Mouse (Mus musculus): ENCODE data around the gene Nxpe3. TPM values are rescaled to one million over a fixed set of nuclear protein-coding genes. Genes with fewer than 3 reads are reported as not detected.

Gene Nxpe3
- polyA plus RNA-seq, 1 experiment from 2014 or later, result 0.77 TPM

- Histone ChIP-seq H3K4me1 (replicated peaks) (no peaks in the 10 kb centered on the region), H3K27me3 (ENCODE audit: insufficient read depth, poor library complexity, severe bottlenecking) (no peaks in the 10 kb centered on the region), H3K4me3 (no peak overlapping the region), H3K27ac (no peak overlapping the region), H3K36me3 (peaks cover 55% of the 10 kb centered on the region), H3K9me3 (no peaks in the 10 kb centered on the region)
- 92% methylated on average over 14 of the region's 14 CpGs for WGBS
- no peak for DNase-seq (ENCODE audit: low spot score)
Measured at GRCm38 (mm10) chr16:55901839-55902756, 7.0 kb upstream of the Nxpe3 start.

- peaks cover 8% of the 10 kb centered on the region; the same call in 1 of the 2 replicates for H3K27me3 ChIP-seq (ENCODE audit: insufficient read depth, poor library complexity, severe bottlenecking)
- H3K4me1 ChIP-seq (replicated peaks), result peaks cover 20% of the 10 kb centered on the region
- no peak overlapping the region for H3K27ac ChIP-seq
- WGBS, result 92% methylated on average over 9 of the region's 9 CpGs
- no peaks in the 10 kb centered on the region for H3K9me3 ChIP-seq
- DNase-seq (ENCODE audit: low spot score), result no peak
- H3K4me3 ChIP-seq, result no peak overlapping the region
- H3K36me3 ChIP-seq, result peaks cover 19% of the 10 kb centered on the region
Measured at GRCm38 (mm10) chr16:55898385-55899002, 3.4 kb upstream of the Nxpe3 start.

GRCm38 (mm10) chr16:55895651-55896095 lies 588 bp upstream of the Nxpe3 start:
- no peaks in the 10 kb centered on the region for H3K9me3 ChIP-seq
- H3K4me1 ChIP-seq (replicated peaks), result peaks cover 20% of the 10 kb centered on the region
- H3K36me3 ChIP-seq, result peaks cover 4% of the 10 kb centered on the region; the same call in 1 of the 2 replicates
- H3K4me3 ChIP-seq, result peak overlapping the region; percentile 84
- peak overlapping the region; percentile 91 for H3K27ac ChIP-seq
- WGBS, result 4% methylated on average over 9 of the region's 9 CpGs
- H3K27me3 ChIP-seq (ENCODE audit: insufficient read depth, poor library complexity, severe bottlenecking), result peaks cover 8% of the 10 kb centered on the region; the same call in 1 of the 2 replicates
- DNase-seq (ENCODE audit: low spot score), result no peak

- H3K4me3 ChIP-seq, result peak overlapping the region; percentile 84
- peaks cover 8% of the 10 kb centered on the region; the same call in 1 of the 2 replicates for H3K27me3 ChIP-seq (ENCODE audit: insufficient read depth, poor library complexity, severe bottlenecking)
- H3K36me3 ChIP-seq, result peaks cover 11% of the 10 kb centered on the region
- H3K27ac ChIP-seq, result peak overlapping the region; percentile 91
- 2% methylated on average over 4 of the region's 4 CpGs for WGBS
- H3K4me1 ChIP-seq (replicated peaks), result peaks cover 20% of the 10 kb centered on the region
- H3K9me3 ChIP-seq, result no peaks in the 10 kb centered on the region
- DNase-seq (ENCODE audit: low spot score), result no peak
Measured at GRCm38 (mm10) chr16:55894536-55894892, 571 bp downstream of the Nxpe3 start.

GRCm38 (mm10) chr16:55893410-55894107 lies 1.5 kb downstream of the Nxpe3 start:
- H3K9me3 ChIP-seq, result no peaks in the 10 kb centered on the region
- DNase-seq (ENCODE audit: low spot score), result no peak
- peaks cover 20% of the 10 kb centered on the region for H3K4me1 ChIP-seq (replicated peaks)
- H3K27ac ChIP-seq, result no peak overlapping the region
- H3K27me3 ChIP-seq (ENCODE audit: insufficient read depth, poor library complexity, severe bottlenecking), result peaks cover 8% of the 10 kb centered on the region; the same call in 1 of the 2 replicates
- H3K36me3 ChIP-seq, result peaks cover 16% of the 10 kb centered on the region
- 85% methylated on average over 8 of the region's 8 CpGs for WGBS
- no peak overlapping the region for H3K4me3 ChIP-seq

GRCm38 (mm10) chr16:55892484-55892883 lies 2.6 kb downstream of the Nxpe3 start:
- no peak overlapping the region for H3K4me3 ChIP-seq
- no peaks in the 10 kb centered on the region for H3K9me3 ChIP-seq
- peaks cover 20% of the 10 kb centered on the region for H3K4me1 ChIP-seq (replicated peaks)
- H3K36me3 ChIP-seq, result peaks cover 27% of the 10 kb centered on the region
- WGBS, result 77% methylated on average over 7 of the region's 7 CpGs
- peaks cover 8% of the 10 kb centered on the region; the same call in 1 of the 2 replicates for H3K27me3 ChIP-seq (ENCODE audit: insufficient read depth, poor library complexity, severe bottlenecking)
- no peak overlapping the region for H3K27ac ChIP-seq
- no peak for DNase-seq (ENCODE audit: low spot score)

- Histone ChIP-seq H3K4me1 (replicated peaks) (peaks cover 19% of the 10 kb centered on the region), H3K36me3 (peaks cover 33% of the 10 kb centered on the region), H3K27ac (no peak overlapping the region), H3K27me3 (ENCODE audit: insufficient read depth, poor library complexity, severe bottlenecking) (peaks cover 8% of the 10 kb centered on the region; the same call in 1 of the 2 replicates), H3K4me3 (no peak overlapping the region), H3K9me3 (no peaks in the 10 kb centered on the region)
- 94% methylated on average over 7 of the region's 7 CpGs for WGBS
- DNase-seq (ENCODE audit: low spot score), result no peak
Measured at GRCm38 (mm10) chr16:55891346-55891745, 3.7 kb downstream of the Nxpe3 start.

- H3K36me3 ChIP-seq, result peaks cover 33% of the 10 kb centered on the region
- H3K9me3 ChIP-seq, result no peaks in the 10 kb centered on the region
- no peak for DNase-seq (ENCODE audit: low spot score)
- WGBS, result 90% methylated on average over 19 of the region's 19 CpGs
- H3K4me1 ChIP-seq (replicated peaks), result peaks cover 14% of the 10 kb centered on the region
- H3K27me3 ChIP-seq (ENCODE audit: insufficient read depth, poor library complexity, severe bottlenecking), result peaks cover 8% of the 10 kb centered on the region; the same call in 1 of the 2 replicates
- no peak overlapping the region for H3K27ac ChIP-seq
- H3K4me3 ChIP-seq, result no peak overlapping the region
Measured at GRCm38 (mm10) chr16:55890346-55891136, 4.5 kb downstream of the Nxpe3 start.

GRCm38 (mm10) chr16:55889451-55889850 lies 5.6 kb downstream of the Nxpe3 start:
- Histone ChIP-seq H3K27me3 (ENCODE audit: insufficient read depth, poor library complexity, severe bottlenecking) (peaks cover 6% of the 10 kb centered on the region; the same call in 1 of the 2 replicates), H3K9me3 (no peaks in the 10 kb centered on the region), H3K27ac (no peak overlapping the region), H3K36me3 (peaks cover 33% of the 10 kb centered on the region), H3K4me3 (no peak overlapping the region), H3K4me1 (replicated peaks) (peaks cover 9% of the 10 kb centered on the region)
- 92% methylated on average over 3 of the region's 3 CpGs for WGBS
- DNase-seq (ENCODE audit: low spot score), result no peak

- no peaks in the 10 kb centered on the region for H3K9me3 ChIP-seq
- peaks cover 33% of the 10 kb centered on the region for H3K36me3 ChIP-seq
- no peak overlapping the region for H3K4me3 ChIP-seq
- no peak overlapping the region for H3K27ac ChIP-seq
- WGBS, result 88% methylated on average over 3 of the region's 3 CpGs
- no peaks in the 10 kb centered on the region for H3K27me3 ChIP-seq (ENCODE audit: insufficient read depth, poor library complexity, severe bottlenecking)
- 0 out of 2 replicates have a peak, but pooled peaks cover under 1% of the 10 kb centered on the region for H3K4me1 ChIP-seq (replicated peaks)
- no peak for DNase-seq (ENCODE audit: low spot score)
Measured at GRCm38 (mm10) chr16:55888584-55888960, 6.5 kb downstream of the Nxpe3 start.

- no peak for DNase-seq (ENCODE audit: low spot score)
- no peaks in the 10 kb centered on the region for H3K9me3 ChIP-seq
- H3K27ac ChIP-seq, result no peak overlapping the region
- H3K27me3 ChIP-seq (ENCODE audit: insufficient read depth, poor library complexity, severe bottlenecking), result no peaks in the 10 kb centered on the region
- H3K4me3 ChIP-seq, result no peak overlapping the region
- H3K4me1 ChIP-seq (replicated peaks), result no peaks in the 10 kb centered on the region
- WGBS, result 65% methylated on average over 7 of the region's 7 CpGs
- peaks cover 33% of the 10 kb centered on the region for H3K36me3 ChIP-seq
Measured at GRCm38 (mm10) chr16:55887814-55888583, 7.1 kb downstream of the Nxpe3 start.
